Mouse (Mus musculus) heart, postnatal 4 days (tissue): Measurements from ENCODE around the gene Dclre1a. TPM values are rescaled to one million over a fixed set of nuclear protein-coding genes. Genes with fewer than 3 reads are reported as not detected.

Experiments
- total RNA-seq, 2 experiments: library from RNA; stranded (reverse); gene quantifications; 2 replicates each; pipeline ENCODE4 v1.2.3; 2021

Dclre1a gene
- total RNA-seq, 2 experiments from 2014 or later = 10.9 to 11.3 TPM

Other genes with a start within 250 kb of the Dclre1a start
- gene Nrap, start 158.2 kb downstream of the Dclre1a start, total RNA-seq = 100 to 1,000 TPM; 261 to 291 TPM
- 10 to 100 TPM; 26.1 to 26.4 TPM for gene Casp7, start 151.1 kb downstream of the Dclre1a start, total RNA-seq
- gene Plekhs1, start 86.6 kb downstream of the Dclre1a start, total RNA-seq = under 1 TPM; 0.62 to 0.65 TPM
- 10 to 100 TPM; 29.1 to 31.4 TPM for gene Nhlrc2, start within 50 bp of the Dclre1a start, total RNA-seq
- 10 to 100 TPM; 30.3 to 33.8 TPM for gene Adrb1, start 174.0 kb upstream of the Dclre1a start, total RNA-seq